Mouse (Mus musculus): Measurements from ENCODE around the gene Pde4c. TPM values are rescaled to one million over a fixed set of nuclear protein-coding genes. Genes with fewer than 3 reads are reported as not detected.

Pde4c gene
- polyA plus RNA-seq, 1 experiment from 2014 or later = 0.08 TPM

GRCm38 (mm10) chr8:70713991-70714390 is 9.5 kb upstream of the Pde4c start:
- Histone ChIP-seq H3K9ac (ENCODE audit: low read length) (no peak overlapping the region), H3K27ac (replicated peaks in 1 of 2; ENCODE audit: control insufficient read depth in 1 of 2, insufficient read depth in 1 of 2, low read depth in 2 of 2, low read length in 2 of 2) (no peak overlapping the region)

GRCm38 (mm10) chr8:70715086-70715485 is 8.4 kb upstream of the Pde4c start:
- Histone ChIP-seq H3K9me3 (ENCODE audit: control insufficient read depth, low read length) (no peaks in the 10 kb centered on the region), H3K27ac (replicated peaks in 1 of 2; ENCODE audit: control insufficient read depth in 1 of 2, insufficient read depth in 1 of 2, low read depth in 2 of 2, low read length in 2 of 2) (no peak overlapping the region), H3K9ac (ENCODE audit: low read length) (no peak overlapping the region), H3K4me1 (ENCODE audit: control insufficient read depth in 2 of 2, insufficient read depth in 2 of 2, low read length in 2 of 2) (no peaks in the 10 kb centered on the region), H3K4me2 (ENCODE audit: low read length) (no peak overlapping the region), H3K27me3 (ENCODE audit: control insufficient read depth, insufficient read depth, low read length) (peaks cover 14% of the 10 kb centered on the region; the same call in 1 of the 2 replicates), H3K36me3 (ENCODE audit: control insufficient read depth, insufficient read depth, low read length) (no peaks in the 10 kb centered on the region), H3K4me3 (ENCODE audit: control insufficient read depth in 1 of 2, insufficient read depth in 1 of 2, low read depth in 1 of 2, low read length in 2 of 2) (no peak overlapping the region)
- 40% methylated on average over 2 of the region's 2 CpGs for WGBS
- ATAC-seq (ENCODE audit: insufficient number of reproducible peaks, insufficient read depth, low FRiP score, low read depth) = no peak

More at GRCm38 (mm10) chr8:70713991-70714390, 9.5 kb upstream of the Pde4c start:
- Histone ChIP-seq H3K9me3 (ENCODE audit: control insufficient read depth, low read length) (no peaks in the 10 kb centered on the region), H3K4me1 (ENCODE audit: control insufficient read depth in 2 of 2, insufficient read depth in 2 of 2, low read length in 2 of 2) (no peaks in the 10 kb centered on the region), H3K4me2 (ENCODE audit: low read length) (no peak overlapping the region), H3K4me3 (ENCODE audit: control insufficient read depth in 1 of 2, insufficient read depth in 1 of 2, low read depth in 1 of 2, low read length in 2 of 2) (no peak overlapping the region), H3K36me3 (ENCODE audit: control insufficient read depth, insufficient read depth, low read length) (no peaks in the 10 kb centered on the region), H3K27me3 (ENCODE audit: control insufficient read depth, insufficient read depth, low read length) (peaks cover 7% of the 10 kb centered on the region; the same call in 1 of the 2 replicates)
- WGBS = 80% methylated on average over 7 of the region's 7 CpGs
- no peak for ATAC-seq (ENCODE audit: insufficient number of reproducible peaks, insufficient read depth, low FRiP score, low read depth)

- H3K36me3 ChIP-seq (ENCODE audit: control insufficient read depth, insufficient read depth, low read length) = no peaks in the 10 kb centered on the region
- H3K9me3 ChIP-seq (ENCODE audit: control insufficient read depth, low read length) = no peaks in the 10 kb centered on the region
Observed at GRCm38 (mm10) chr8:70716521-70717400, 6.8 kb upstream of the Pde4c start.

GRCm38 (mm10) chr8:70718297-70718696 is 5.2 kb upstream of the Pde4c start, which contains the start of gene Gm3336:
Gene Gm3336, plus strand, starts transcription at chr8:70718543.
- H3K4me3 ChIP-seq (ENCODE audit: control insufficient read depth in 1 of 2, insufficient read depth in 1 of 2, low read depth in 1 of 2, low read length in 2 of 2) = no peak within 1 kb of the TSS
- no peaks in the 10 kb centered on the region for H3K9me3 ChIP-seq (ENCODE audit: control insufficient read depth, low read length)
- H3K27me3 ChIP-seq (ENCODE audit: control insufficient read depth, insufficient read depth, low read length) = peaks cover 19% of the 10 kb centered on the region; the same call in 1 of the 2 replicates
- WGBS = 2% methylated on average over 19 of the region's 19 CpGs
- ATAC-seq (ENCODE audit: insufficient number of reproducible peaks, insufficient read depth, low FRiP score, low read depth) = no peak
- no peak within 1 kb of the TSS for H3K4me2 ChIP-seq (ENCODE audit: low read length)
- H3K36me3 ChIP-seq (ENCODE audit: control insufficient read depth, insufficient read depth, low read length) = no peaks in the 10 kb centered on the region
- H3K27ac ChIP-seq (replicated peaks in 1 of 2; ENCODE audit: control insufficient read depth in 1 of 2, insufficient read depth in 1 of 2, low read depth in 2 of 2, low read length in 2 of 2) = no peak within 1 kb of the TSS
- H3K9ac ChIP-seq (ENCODE audit: low read length) = no peak within 1 kb of the TSS
- H3K4me1 ChIP-seq (ENCODE audit: control insufficient read depth in 2 of 2, insufficient read depth in 2 of 2, low read length in 2 of 2) = no peaks in the 10 kb centered on the region

More at GRCm38 (mm10) chr8:70716521-70717400, 6.8 kb upstream of the Pde4c start:
- H3K4me3 ChIP-seq (ENCODE audit: control insufficient read depth in 1 of 2, insufficient read depth in 1 of 2, low read depth in 1 of 2, low read length in 2 of 2) = no peak overlapping the region
- 73% methylated on average over 40 of the region's 40 CpGs for WGBS
- no peak overlapping the region for H3K4me2 ChIP-seq (ENCODE audit: low read length)
- no peak for ATAC-seq (ENCODE audit: insufficient number of reproducible peaks, insufficient read depth, low FRiP score, low read depth)
- no peak overlapping the region for H3K27ac ChIP-seq (replicated peaks in 1 of 2; ENCODE audit: control insufficient read depth in 1 of 2, insufficient read depth in 1 of 2, low read depth in 2 of 2, low read length in 2 of 2)
- H3K4me1 ChIP-seq (ENCODE audit: control insufficient read depth in 2 of 2, insufficient read depth in 2 of 2, low read length in 2 of 2) = no peaks in the 10 kb centered on the region
- peaks cover 16% of the 10 kb centered on the region; the same call in 1 of the 2 replicates for H3K27me3 ChIP-seq (ENCODE audit: control insufficient read depth, insufficient read depth, low read length)
- H3K9ac ChIP-seq (ENCODE audit: low read length) = no peak overlapping the region

GRCm38 (mm10) chr8:70719796-70720270 is 3.7 kb upstream of the Pde4c start:
- no peak overlapping the region for H3K4me2 ChIP-seq (ENCODE audit: low read length)
- H3K4me3 ChIP-seq (ENCODE audit: control insufficient read depth in 1 of 2, insufficient read depth in 1 of 2, low read depth in 1 of 2, low read length in 2 of 2) = no peak overlapping the region
- no peak for ATAC-seq (ENCODE audit: insufficient number of reproducible peaks, insufficient read depth, low FRiP score, low read depth)
- H3K27ac ChIP-seq (replicated peaks in 1 of 2; ENCODE audit: control insufficient read depth in 1 of 2, insufficient read depth in 1 of 2, low read depth in 2 of 2, low read length in 2 of 2) = no peak overlapping the region
- H3K4me1 ChIP-seq (ENCODE audit: control insufficient read depth in 2 of 2, insufficient read depth in 2 of 2, low read length in 2 of 2) = no peaks in the 10 kb centered on the region
- no peaks in the 10 kb centered on the region for H3K9me3 ChIP-seq (ENCODE audit: control insufficient read depth, low read length)
- WGBS = 60% methylated on average over 9 of the region's 9 CpGs
- H3K9ac ChIP-seq (ENCODE audit: low read length) = no peak overlapping the region
- peaks cover 19% of the 10 kb centered on the region; the same call in 1 of the 2 replicates for H3K27me3 ChIP-seq (ENCODE audit: control insufficient read depth, insufficient read depth, low read length)
- H3K36me3 ChIP-seq (ENCODE audit: control insufficient read depth, insufficient read depth, low read length) = no peaks in the 10 kb centered on the region

GRCm38 (mm10) chr8:70720739-70721138 is 2.8 kb upstream of the Pde4c start:
- no peak overlapping the region for H3K4me3 ChIP-seq (ENCODE audit: control insufficient read depth in 1 of 2, insufficient read depth in 1 of 2, low read depth in 1 of 2, low read length in 2 of 2)
- no peak overlapping the region for H3K4me2 ChIP-seq (ENCODE audit: low read length)
- no peak overlapping the region for H3K9ac ChIP-seq (ENCODE audit: low read length)
- no peak overlapping the region for H3K27ac ChIP-seq (replicated peaks in 1 of 2; ENCODE audit: control insufficient read depth in 1 of 2, insufficient read depth in 1 of 2, low read depth in 2 of 2, low read length in 2 of 2)
- H3K36me3 ChIP-seq (ENCODE audit: control insufficient read depth, insufficient read depth, low read length) = no peaks in the 10 kb centered on the region
- H3K9me3 ChIP-seq (ENCODE audit: control insufficient read depth, low read length) = no peaks in the 10 kb centered on the region
- peaks cover 19% of the 10 kb centered on the region; the same call in 1 of the 2 replicates for H3K27me3 ChIP-seq (ENCODE audit: control insufficient read depth, insufficient read depth, low read length)
- no peaks in the 10 kb centered on the region for H3K4me1 ChIP-seq (ENCODE audit: control insufficient read depth in 2 of 2, insufficient read depth in 2 of 2, low read length in 2 of 2)
- 4% methylated on average over 3 of the region's 3 CpGs for WGBS
- ATAC-seq (ENCODE audit: insufficient number of reproducible peaks, insufficient read depth, low FRiP score, low read depth) = no peak

- no peak overlapping the region for H3K4me3 ChIP-seq (ENCODE audit: control insufficient read depth in 1 of 2, insufficient read depth in 1 of 2, low read depth in 1 of 2, low read length in 2 of 2)
- H3K9ac ChIP-seq (ENCODE audit: low read length) = no peak overlapping the region
- ATAC-seq (ENCODE audit: insufficient number of reproducible peaks, insufficient read depth, low FRiP score, low read depth) = no peak
- no peaks in the 10 kb centered on the region for H3K36me3 ChIP-seq (ENCODE audit: control insufficient read depth, insufficient read depth, low read length)
- no peaks in the 10 kb centered on the region for H3K4me1 ChIP-seq (ENCODE audit: control insufficient read depth in 2 of 2, insufficient read depth in 2 of 2, low read length in 2 of 2)
- no peak overlapping the region for H3K27ac ChIP-seq (replicated peaks in 1 of 2; ENCODE audit: control insufficient read depth in 1 of 2, insufficient read depth in 1 of 2, low read depth in 2 of 2, low read length in 2 of 2)
- peaks cover 23% of the 10 kb centered on the region for H3K27me3 ChIP-seq (ENCODE audit: control insufficient read depth, insufficient read depth, low read length)
- no peak overlapping the region for H3K4me2 ChIP-seq (ENCODE audit: low read length)
- H3K9me3 ChIP-seq (ENCODE audit: control insufficient read depth, low read length) = no peaks in the 10 kb centered on the region
- WGBS = 79% methylated on average over 8 of the region's 8 CpGs
Observed at GRCm38 (mm10) chr8:70721601-70722000, 1.9 kb upstream of the Pde4c start.
